Mouse (Mus musculus): ENCODE results near the gene Atxn7. TPM values are rescaled to one million over a fixed set of nuclear protein-coding genes. Genes with fewer than 3 reads are reported as not detected.

The Atxn7 gene
- 7.4 and 9.6 TPM in 2 replicates for polyA plus RNA-seq (2011; ENCODE audit: insufficient read depth, insufficient read length, low read depth, missing spikeins)

- Histone ChIP-seq H3K4me3 (ENCODE audit: low read depth, low read length) (peak within 1 kb of the TSS; percentile 96), H3K4me1 (ENCODE audit: control insufficient read depth, insufficient read depth, low read length) (peaks cover 3% of the 10 kb centered on the region), H3K9ac (ENCODE audit: low read depth, poor library complexity, severe bottlenecking) (peak within 1 kb of the TSS; percentile 88), H3K36me3 (ENCODE audit: control insufficient read depth, insufficient read depth, low read length, poor library complexity, severe bottlenecking) (no peaks in the 10 kb centered on the region), H3K27me3 (ENCODE audit: control insufficient read depth, insufficient read depth, low read length, poor library complexity, severe bottlenecking) (no peaks in the 10 kb centered on the region), H3K9me3 (replicated peaks; ENCODE audit: control insufficient read depth, insufficient read depth, low read length, poor library complexity, severe bottlenecking) (no peaks in the 10 kb centered on the region), H3K27ac (ENCODE audit: insufficient read depth, low read length) (peak within 1 kb of the TSS; percentile 30; the same call in 1 of the 2 replicates)
- TF ChIP-seq EP300 (IDR thresholded peaks at IDR 0.05; ENCODE audit: insufficient read depth, low read depth, low read length) (no peak), CTCF (IDR thresholded peaks at IDR 0.05; ENCODE audit: low read depth, low read length) (no peak), POLR2A (IDR thresholded peaks at IDR 0.05; ENCODE audit: insufficient read depth, low read length) (no peak)
Observed at GRCm38 (mm10) chr14:13961401-13962112, at the start of gene Atxn7, which contains the start of gene Thoc7. TSS of gene Atxn7 (plus strand) at chr14:13961440. TSS of gene Thoc7 (minus strand) at chr14:13961852.

GRCm38 (mm10) chr14:13914387-13915082, 46.7 kb upstream of the Atxn7 start, which contains the start of gene Gm281:
TSS of gene Gm281 (minus strand) at chr14:13914478.
- Histone ChIP-seq H3K36me3 (ENCODE audit: control insufficient read depth, insufficient read depth, low read length, poor library complexity, severe bottlenecking) (no peaks in the 10 kb centered on the region), H3K9ac (ENCODE audit: low read depth, poor library complexity, severe bottlenecking) (no peak within 1 kb of the TSS), H3K9me3 (replicated peaks; ENCODE audit: control insufficient read depth, insufficient read depth, low read length, poor library complexity, severe bottlenecking) (peaks cover 11% of the 10 kb centered on the region), H3K4me1 (ENCODE audit: control insufficient read depth, insufficient read depth, low read length) (no peaks in the 10 kb centered on the region), H3K4me3 (ENCODE audit: low read depth, low read length) (no peak within 1 kb of the TSS), H3K27ac (ENCODE audit: insufficient read depth, low read length) (no peak within 1 kb of the TSS), H3K27me3 (ENCODE audit: control insufficient read depth, insufficient read depth, low read length, poor library complexity, severe bottlenecking) (no peaks in the 10 kb centered on the region)
- TF ChIP-seq EP300 (IDR thresholded peaks at IDR 0.05; ENCODE audit: insufficient read depth, low read depth, low read length) = no peak
- no peak for TF ChIP-seq POLR2A (IDR thresholded peaks at IDR 0.05; ENCODE audit: insufficient read depth, low read length)
- TF ChIP-seq CTCF (IDR thresholded peaks at IDR 0.05; ENCODE audit: low read depth, low read length) = no peak

GRCm38 (mm10) chr14:13915207-13915606, 46.0 kb upstream of the Atxn7 start:
- TF ChIP-seq CTCF (IDR thresholded peaks at IDR 0.05; ENCODE audit: low read depth, low read length) (no peak), EP300 (IDR thresholded peaks at IDR 0.05; ENCODE audit: insufficient read depth, low read depth, low read length) (no peak), POLR2A (IDR thresholded peaks at IDR 0.05; ENCODE audit: insufficient read depth, low read length) (no peak)

GRCm38 (mm10) chr14:13917208-13917607, 44.0 kb upstream of the Atxn7 start:
- Histone ChIP-seq H3K9me3 (replicated peaks; ENCODE audit: control insufficient read depth, insufficient read depth, low read length, poor library complexity, severe bottlenecking) (peaks cover 10% of the 10 kb centered on the region), H3K27ac (ENCODE audit: insufficient read depth, low read length) (no peak overlapping the region), H3K4me1 (ENCODE audit: control insufficient read depth, insufficient read depth, low read length) (no peaks in the 10 kb centered on the region), H3K27me3 (ENCODE audit: control insufficient read depth, insufficient read depth, low read length, poor library complexity, severe bottlenecking) (no peaks in the 10 kb centered on the region), H3K36me3 (ENCODE audit: control insufficient read depth, insufficient read depth, low read length, poor library complexity, severe bottlenecking) (no peaks in the 10 kb centered on the region), H3K4me3 (ENCODE audit: low read depth, low read length) (no peak overlapping the region), H3K9ac (ENCODE audit: low read depth, poor library complexity, severe bottlenecking) (no peak overlapping the region)
- TF ChIP-seq POLR2A (IDR thresholded peaks at IDR 0.05; ENCODE audit: insufficient read depth, low read length) (no peak), CTCF (IDR thresholded peaks at IDR 0.05; ENCODE audit: low read depth, low read length) (no peak), EP300 (IDR thresholded peaks at IDR 0.05; ENCODE audit: insufficient read depth, low read depth, low read length) (no peak)

More at GRCm38 (mm10) chr14:13915207-13915606, 46.0 kb upstream of the Atxn7 start:
- Histone ChIP-seq H3K36me3 (ENCODE audit: control insufficient read depth, insufficient read depth, low read length, poor library complexity, severe bottlenecking) (no peaks in the 10 kb centered on the region), H3K4me1 (ENCODE audit: control insufficient read depth, insufficient read depth, low read length) (no peaks in the 10 kb centered on the region), H3K9me3 (replicated peaks; ENCODE audit: control insufficient read depth, insufficient read depth, low read length, poor library complexity, severe bottlenecking) (peaks cover 9% of the 10 kb centered on the region), H3K9ac (ENCODE audit: low read depth, poor library complexity, severe bottlenecking) (no peak overlapping the region), H3K27ac (ENCODE audit: insufficient read depth, low read length) (no peak overlapping the region), H3K4me3 (ENCODE audit: low read depth, low read length) (no peak overlapping the region), H3K27me3 (ENCODE audit: control insufficient read depth, insufficient read depth, low read length, poor library complexity, severe bottlenecking) (no peaks in the 10 kb centered on the region)

- Histone ChIP-seq H3K27ac (ENCODE audit: insufficient read depth, low read length) (no peak overlapping the region), H3K27me3 (ENCODE audit: control insufficient read depth, insufficient read depth, low read length, poor library complexity, severe bottlenecking) (no peaks in the 10 kb centered on the region), H3K9me3 (replicated peaks; ENCODE audit: control insufficient read depth, insufficient read depth, low read length, poor library complexity, severe bottlenecking) (peaks cover 9% of the 10 kb centered on the region), H3K9ac (ENCODE audit: low read depth, poor library complexity, severe bottlenecking) (no peak overlapping the region), H3K4me1 (ENCODE audit: control insufficient read depth, insufficient read depth, low read length) (no peaks in the 10 kb centered on the region), H3K4me3 (ENCODE audit: low read depth, low read length) (no peak overlapping the region), H3K36me3 (ENCODE audit: control insufficient read depth, insufficient read depth, low read length, poor library complexity, severe bottlenecking) (no peaks in the 10 kb centered on the region)
- TF ChIP-seq CTCF (IDR thresholded peaks at IDR 0.05; ENCODE audit: low read depth, low read length) = peak; percentile 29
- TF ChIP-seq EP300 (IDR thresholded peaks at IDR 0.05; ENCODE audit: insufficient read depth, low read depth, low read length) = no peak
- no peak for TF ChIP-seq POLR2A (IDR thresholded peaks at IDR 0.05; ENCODE audit: insufficient read depth, low read length)
Observed at GRCm38 (mm10) chr14:13917630-13918029, 43.6 kb upstream of the Atxn7 start.
